Mouse (Mus musculus) frontal cortex, postnatal 36 days (tissue): ENCODE results near the gene Sema4g.
A peak's percentile ranks its signal among the peaks of the same experiment; 100 is the strongest.
"Not testable (repeated sequence)": the region's sequence is repeated elsewhere in the genome, so short reads cannot be mapped to it uniquely, and the experiment has no call there.

Experiments
- DNase-seq, 2 experiments: peaks; one replicate each; pipeline ENCODE4 v3.0.0; 2022; ENCODE audit warnings: low spot score in 2 of 2

The Sema4g gene

GRCm38 (mm10) chr19:45024775-45025174, 35.9 kb downstream of the Sema4g start:
- no peak for DNase-seq

GRCm38 (mm10) chr19:45025937-45026568, 37.2 kb downstream of the Sema4g start:
- DNase-seq: no peak

- DNase-seq: no peak
Observed at GRCm38 (mm10) chr19:45026958-45027670, 38.2 kb downstream of the Sema4g start.

- DNase-seq: no peak
Observed at GRCm38 (mm10) chr19:45027848-45028247, 38.9 kb downstream of the Sema4g start.

- DNase-seq: no peak
Observed at GRCm38 (mm10) chr19:45028746-45029145, 39.8 kb downstream of the Sema4g start.

- DNase-seq: no peak
Observed at GRCm38 (mm10) chr19:45029571-45029970, 40.7 kb downstream of the Sema4g start.

- peak; percentile 59 for DNase-seq
Observed at GRCm38 (mm10) chr19:45030111-45030510, 41.2 kb downstream of the Sema4g start.

- peak; percentile 68 to 85 for DNase-seq
Observed at GRCm38 (mm10) chr19:45030746-45031693, 42.1 kb downstream of the Sema4g start.

- DNase-seq: peak; percentile 64 to 81
Observed at GRCm38 (mm10) chr19:45031780-45032179, 42.9 kb downstream of the Sema4g start.

GRCm38 (mm10) chr19:45032570-45033332, 43.9 kb downstream of the Sema4g start:
- DNase-seq: no peak

- DNase-seq: no peak
Observed at GRCm38 (mm10) chr19:45036867-45037266, 48.0 kb downstream of the Sema4g start.

GRCm38 (mm10) chr19:45038198-45038597, 49.3 kb downstream of the Sema4g start:
- not testable (repeated sequence) for DNase-seq

GRCm38 (mm10) chr19:45040214-45040613, 51.3 kb downstream of the Sema4g start:
- DNase-seq: no peak

- DNase-seq: no peak
Observed at GRCm38 (mm10) chr19:45044389-45044927, 55.6 kb downstream of the Sema4g start.

- no peak for DNase-seq
Observed at GRCm38 (mm10) chr19:45045236-45045635, 56.3 kb downstream of the Sema4g start.

- no peak for DNase-seq
Observed at GRCm38 (mm10) chr19:45045651-45046050, 56.8 kb downstream of the Sema4g start, which contains the start of gene Pdzd7. Gene Pdzd7 (minus strand): TSS chr19:45045717.

- DNase-seq: peak; percentile 82 to 91
Observed at GRCm38 (mm10) chr19:45046523-45047321, 57.8 kb downstream of the Sema4g start.

GRCm38 (mm10) chr19:45047417-45047934, 58.6 kb downstream of the Sema4g start, which contains the start of gene Sfxn3:
Gene Sfxn3 (plus strand): TSS chr19:45047503.
- peak; percentile 93 to 94 for DNase-seq

GRCm38 (mm10) chr19:45047935-45048643, 59.2 kb downstream of the Sema4g start:
- peak; percentile 89 to 90 for DNase-seq
